Mouse (Mus musculus) frontal cortex, postnatal 36 days (tissue): ENCODE measurements around the gene Rusc1.
"Not testable (repeated sequence)": the region's sequence is repeated elsewhere in the genome, so short reads cannot be mapped to it uniquely, and the experiment has no call there.

Experiments
- DNase-seq, 2 experiments: peaks; one replicate each; pipeline ENCODE4 v3.0.0; 2022; ENCODE audit warnings: low spot score in 2 of 2

The Rusc1 gene

DNA sequence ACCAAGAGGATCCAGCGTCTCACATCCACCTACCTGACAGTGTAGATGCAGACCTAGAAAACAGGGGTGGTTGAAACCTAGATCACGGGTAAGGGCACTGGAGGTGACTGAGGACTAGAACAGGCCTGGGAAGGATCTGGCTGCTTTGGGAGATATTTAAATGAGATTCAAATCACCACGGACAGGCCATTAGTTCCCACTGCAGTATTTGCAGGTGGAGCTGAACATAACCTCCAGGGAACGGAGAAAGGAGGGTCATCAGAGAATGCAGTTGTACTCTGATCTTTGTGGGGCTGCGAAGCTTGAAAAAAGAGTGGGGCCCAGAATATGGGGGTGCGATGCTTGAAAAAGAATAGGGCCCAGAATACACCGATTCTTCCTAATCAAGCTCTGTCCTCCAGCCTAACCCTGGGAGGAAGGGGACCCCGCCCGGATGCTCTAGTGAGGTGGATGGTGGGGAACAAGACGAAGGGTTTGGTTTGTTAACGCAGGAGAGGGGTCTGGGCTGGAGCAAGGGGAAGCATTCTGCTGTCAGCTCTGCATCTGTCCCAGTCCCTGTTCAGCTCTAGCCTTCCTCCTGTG lies 511 bp downstream of the Rusc1 start:
- DNase-seq = no peak

DNA sequence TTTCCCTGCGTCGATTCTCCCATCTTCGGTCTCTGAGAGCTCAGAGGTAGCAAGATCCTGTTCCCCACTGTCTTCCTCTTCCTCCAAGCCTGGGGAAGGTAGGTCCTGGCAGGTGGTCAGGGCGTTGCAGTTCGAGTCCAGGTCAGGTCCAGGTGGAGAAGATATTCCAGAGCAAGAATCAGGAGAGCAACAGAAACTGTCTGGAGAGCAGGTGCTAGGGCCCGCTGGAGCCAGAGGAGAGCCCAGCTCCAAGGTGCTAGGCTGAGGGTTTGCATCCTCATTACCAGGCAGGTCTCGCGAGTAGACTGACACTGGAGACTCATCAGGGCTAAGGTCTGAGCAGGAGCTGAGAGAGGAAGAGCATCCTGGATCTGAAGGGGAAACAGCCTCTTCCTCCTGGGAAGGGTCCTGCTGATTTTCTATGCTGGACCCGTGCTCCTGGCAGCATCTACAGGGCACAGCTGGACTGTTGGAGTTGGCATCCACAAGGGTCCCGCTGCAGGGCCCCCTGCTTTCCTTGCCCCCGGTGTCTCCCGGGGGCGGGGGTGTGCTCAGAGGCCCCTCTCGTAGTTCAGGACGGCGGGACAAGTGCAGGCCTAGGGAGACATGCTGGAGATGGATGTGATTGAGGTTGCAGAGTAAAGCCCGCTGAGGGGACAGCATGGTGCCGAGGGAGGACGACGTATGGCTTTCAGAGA lies 1.2 kb downstream of the Rusc1 start:
- no peak for DNase-seq

DNA sequence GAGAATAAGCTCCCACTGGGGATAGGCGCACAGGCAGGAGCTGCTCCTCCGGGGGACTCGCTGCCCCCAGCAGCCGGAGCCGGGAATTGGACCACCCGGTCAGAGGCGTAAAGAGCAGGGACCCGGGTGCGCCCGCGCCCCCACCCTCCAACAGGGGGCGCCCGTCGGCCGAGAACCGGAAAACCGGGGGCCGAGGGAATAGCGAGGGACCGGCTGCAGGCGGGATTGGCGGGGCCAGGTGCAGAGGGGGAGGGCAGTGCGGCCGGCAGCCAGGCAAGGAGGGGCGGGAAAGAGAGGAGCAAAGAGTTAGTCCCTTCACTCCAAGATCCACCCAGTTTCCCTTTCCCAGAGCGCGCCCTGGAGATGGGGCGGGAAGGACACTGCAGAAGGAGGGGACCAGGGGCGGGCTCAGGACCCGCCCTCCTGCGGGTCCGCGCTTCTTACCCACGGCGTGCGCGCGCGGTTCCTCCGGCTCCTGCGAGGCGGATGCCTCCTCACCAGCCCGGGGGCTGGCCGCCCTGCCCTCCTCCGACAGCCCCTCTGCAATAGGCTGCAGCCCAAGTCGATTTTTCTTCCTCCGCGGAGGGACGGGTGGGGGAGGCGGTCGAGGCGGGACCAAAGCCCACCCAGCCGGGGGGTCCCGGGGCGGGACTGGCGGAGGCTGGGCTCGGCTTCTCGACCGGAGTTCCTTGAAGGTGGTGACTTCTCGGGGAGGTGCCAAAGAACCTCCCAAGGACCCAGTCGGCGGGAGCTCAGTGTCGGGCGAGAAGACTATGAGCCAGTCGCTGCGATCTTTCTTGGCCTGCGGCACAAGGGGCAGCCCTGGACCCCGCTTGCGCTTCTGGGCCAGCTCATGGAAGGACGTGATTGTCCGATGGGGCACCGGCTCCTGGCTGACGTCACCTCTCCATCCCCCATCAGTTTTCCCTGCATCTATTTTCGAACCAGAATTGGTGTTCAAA lies 2.1 kb downstream of the Rusc1 start:
- DNase-seq = peak; percentile 82 to 86

DNA sequence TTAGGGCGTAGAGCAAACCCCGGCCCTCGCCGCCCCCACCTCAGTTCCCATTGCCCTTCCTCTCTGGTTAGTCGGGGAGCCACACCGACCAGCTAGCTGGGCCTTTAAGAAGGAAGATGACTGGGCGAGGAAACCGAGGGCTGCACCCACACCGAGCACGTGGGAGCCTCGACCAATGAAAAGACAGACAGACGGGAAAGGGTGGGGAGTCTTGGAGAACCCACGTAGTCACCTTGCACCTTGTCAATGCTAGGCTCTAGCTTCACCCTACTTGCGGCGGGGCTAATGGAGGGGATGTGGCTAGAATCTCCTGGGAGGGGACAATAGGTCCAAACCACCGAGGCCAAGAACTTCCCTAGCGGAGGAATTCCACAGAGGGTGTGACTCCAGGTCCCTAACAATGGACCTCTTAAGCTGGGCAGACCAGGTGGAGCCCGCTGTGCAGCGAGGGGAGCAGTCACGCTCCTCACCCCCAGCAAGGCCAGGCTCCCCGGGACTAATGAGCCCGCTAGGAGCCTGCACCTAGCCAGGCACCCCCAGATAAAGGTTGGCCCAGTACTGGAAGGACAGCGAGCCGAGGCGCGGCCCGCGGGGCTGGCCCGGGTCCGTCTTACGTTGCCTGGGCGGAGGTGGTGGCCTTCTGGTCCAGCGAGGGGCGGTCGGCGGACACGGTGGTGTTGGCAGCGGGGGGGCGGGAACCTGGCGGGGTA lies 3.1 kb downstream of the Rusc1 start:
- DNase-seq = peak; percentile 88 to 92

DNA sequence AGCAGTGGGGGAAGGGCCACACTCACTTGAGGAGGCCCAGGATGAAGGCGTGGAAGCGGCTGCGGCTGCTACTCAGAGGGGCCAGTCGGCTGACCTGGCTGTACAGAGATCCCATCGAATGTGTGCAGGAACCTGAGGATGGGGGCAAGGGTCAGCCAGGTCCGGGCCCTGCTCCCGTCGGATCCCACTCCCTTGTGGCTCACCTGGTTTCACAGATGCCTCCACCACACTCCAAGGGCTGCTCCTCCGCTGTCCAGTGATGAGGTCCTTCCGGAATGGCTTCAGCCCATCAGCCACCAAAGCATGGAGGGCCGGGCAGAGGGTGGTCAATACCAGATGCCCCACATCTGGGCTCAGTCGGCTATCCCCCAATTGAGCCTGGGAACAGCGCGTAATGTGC lies 4.1 kb downstream of the Rusc1 start:
- DNase-seq = no peak

DNA sequence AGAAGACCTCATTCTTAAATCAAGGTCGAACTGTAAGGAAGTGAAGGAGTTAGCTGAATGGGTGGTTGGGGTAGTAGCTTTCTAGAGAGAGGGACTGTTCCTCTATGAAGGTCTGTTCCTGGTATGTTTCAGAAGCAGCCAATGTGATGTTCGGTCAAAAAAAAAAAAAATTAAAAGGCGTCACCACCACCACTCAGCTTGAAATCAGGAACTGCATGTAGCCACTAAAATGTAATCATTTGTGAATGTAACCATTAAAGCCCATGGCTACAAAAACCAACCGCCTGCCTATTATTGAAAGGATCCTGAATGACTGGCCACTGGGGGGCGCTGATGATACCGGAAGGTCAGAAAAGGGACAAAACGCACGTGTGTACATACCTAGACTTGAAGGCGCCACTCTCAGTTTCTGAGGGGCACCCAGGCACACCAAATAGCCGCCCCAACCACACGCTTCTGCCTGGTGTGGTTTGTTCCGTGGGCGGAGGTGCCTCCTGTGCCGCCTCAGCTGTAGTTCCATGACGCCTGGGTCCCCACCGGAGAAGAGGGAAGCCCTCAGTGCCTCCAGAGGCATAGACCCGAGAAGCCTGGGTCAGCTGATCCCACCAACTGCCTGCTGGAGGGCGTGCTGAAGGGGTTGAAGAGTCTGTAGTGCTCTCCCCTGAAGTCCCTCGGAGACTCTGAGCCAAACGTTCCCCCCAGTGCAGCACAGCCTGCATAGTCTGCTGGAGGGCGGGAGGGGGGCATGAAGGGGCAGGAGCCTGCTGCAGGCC lies 5.6 kb downstream of the Rusc1 start:
- DNase-seq = peak; percentile 76 to 82

DNA sequence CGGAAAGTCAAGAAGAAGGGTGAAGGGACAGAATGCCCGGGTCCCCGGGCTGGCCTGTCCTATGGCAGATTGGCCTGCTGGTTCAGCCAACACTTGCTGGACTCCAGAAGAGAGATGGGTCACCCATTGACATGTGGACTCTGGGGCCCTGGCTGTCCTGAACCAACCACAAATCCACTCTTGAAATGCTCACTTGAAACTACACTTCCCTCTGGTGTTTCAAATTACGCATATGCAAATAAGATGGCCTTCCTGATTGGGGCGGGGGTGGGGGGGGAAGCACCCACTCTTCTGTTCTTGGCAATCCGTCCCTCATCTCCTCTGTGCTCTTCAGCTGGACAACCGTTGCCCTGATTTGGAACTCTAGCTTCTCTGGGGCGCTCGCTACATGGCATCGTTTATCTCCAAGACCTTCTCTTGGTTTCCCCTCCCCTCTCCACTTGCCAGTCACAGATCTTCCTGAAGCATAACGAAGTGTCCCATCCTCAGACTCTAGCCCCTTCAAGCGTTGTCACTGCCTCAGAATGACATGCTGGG lies 8.4 kb downstream of the Rusc1 start:
- no peak for DNase-seq

DNA sequence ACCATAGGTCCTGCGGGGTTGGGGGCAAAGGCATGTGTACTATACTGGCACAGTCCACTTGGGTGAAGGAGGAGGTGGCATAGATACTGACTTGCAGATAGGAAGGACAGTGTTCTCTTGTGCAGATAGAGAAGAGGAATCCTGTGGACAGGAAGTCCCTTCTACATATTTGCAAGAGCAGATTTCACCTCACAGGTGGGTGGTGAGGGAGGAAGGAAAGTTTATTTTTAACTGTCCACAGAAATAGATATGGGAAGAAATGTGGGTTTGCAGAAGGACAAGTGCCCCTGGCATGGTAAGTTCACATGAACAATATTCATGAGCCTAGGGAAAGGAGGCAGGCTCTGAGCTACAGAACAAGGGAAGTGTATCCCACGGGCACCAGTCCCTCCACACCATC lies 9.0 kb downstream of the Rusc1 start:
- DNase-seq = peak in 1 of 2 experiments; percentile 53

DNA sequence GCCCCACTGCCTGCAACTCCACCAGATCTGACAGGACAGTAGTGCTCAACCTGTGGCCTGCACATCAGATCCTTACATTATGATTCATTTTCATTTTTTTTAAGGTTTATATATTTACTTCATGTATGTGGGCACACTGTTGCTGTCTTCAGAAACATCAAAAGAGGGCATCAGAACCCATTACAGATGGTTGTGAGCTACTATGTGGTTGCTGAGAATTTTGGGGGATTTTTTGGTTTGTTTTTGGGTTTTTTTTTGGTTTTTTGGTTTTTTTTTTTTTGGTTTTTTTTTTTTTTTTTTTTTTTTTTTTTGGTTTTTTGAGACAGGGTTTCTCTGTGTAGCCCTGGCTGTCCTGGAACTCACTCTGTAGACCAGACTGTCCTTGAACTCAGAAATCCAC lies 10.8 kb downstream of the Rusc1 start:
- not testable (repeated sequence) for DNase-seq

DNA sequence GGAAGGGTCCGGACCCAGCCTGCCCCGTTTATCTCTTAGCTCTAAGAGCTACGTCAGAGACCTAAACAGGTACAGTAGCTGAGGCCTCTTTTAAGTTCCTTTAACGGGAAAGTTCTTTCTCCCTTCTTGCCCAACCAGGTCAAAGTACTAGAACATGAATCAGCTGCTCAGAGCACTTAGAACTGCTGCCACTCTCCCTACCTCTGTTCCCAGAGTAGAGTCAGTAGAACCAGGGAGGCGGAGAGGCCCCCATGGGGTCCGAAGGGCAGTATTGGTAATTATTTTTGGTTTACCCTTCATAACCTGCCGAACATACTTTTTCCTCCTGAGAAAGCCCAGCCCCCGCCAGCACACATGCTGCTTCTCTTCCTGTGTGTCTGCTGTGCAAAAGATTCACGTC lies 15.7 kb downstream of the Rusc1 start:
- no peak for DNase-seq

DNA sequence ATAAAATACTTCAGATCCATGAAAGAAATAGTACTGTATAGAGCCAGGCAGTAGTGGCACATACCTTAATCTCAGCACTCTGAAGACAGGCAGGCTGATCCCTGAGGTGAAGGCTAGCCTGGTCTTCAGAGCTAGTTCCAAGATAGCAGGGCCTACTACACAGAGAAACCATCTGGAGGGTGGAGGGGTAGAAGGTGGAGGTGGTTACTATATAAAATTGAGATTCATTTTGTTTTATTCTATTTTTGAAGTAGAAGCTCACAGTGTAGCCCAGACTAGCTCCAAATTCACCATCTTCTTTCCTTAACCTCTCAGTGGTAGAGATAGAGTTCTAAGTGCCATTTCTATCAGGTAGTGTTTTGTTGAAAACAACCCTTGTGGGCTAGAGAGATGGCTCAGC lies 25.8 kb downstream of the Rusc1 start:
- DNase-seq = peak in 1 of 2 experiments; percentile 66

DNA sequence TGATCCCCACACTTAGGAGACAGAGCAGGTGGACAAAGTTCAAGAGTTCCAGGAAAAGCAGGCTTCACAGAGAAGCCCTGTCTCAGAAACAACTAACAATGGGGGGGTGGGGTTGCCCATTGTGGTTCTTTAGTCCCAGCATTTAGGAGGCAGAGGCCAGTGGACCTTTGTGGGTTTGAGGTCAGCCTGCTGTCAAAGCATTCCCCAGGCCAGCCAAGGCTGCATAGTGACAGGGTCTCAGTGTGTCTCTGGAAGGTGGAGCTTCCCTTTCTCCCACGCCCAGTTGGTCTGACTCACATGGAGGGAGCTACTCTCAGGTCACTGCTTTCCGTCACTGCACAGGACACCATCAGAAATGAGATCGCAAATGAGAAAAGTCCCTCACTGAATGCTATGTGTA lies 31.4 kb downstream of the Rusc1 start:
- no peak for DNase-seq

DNA sequence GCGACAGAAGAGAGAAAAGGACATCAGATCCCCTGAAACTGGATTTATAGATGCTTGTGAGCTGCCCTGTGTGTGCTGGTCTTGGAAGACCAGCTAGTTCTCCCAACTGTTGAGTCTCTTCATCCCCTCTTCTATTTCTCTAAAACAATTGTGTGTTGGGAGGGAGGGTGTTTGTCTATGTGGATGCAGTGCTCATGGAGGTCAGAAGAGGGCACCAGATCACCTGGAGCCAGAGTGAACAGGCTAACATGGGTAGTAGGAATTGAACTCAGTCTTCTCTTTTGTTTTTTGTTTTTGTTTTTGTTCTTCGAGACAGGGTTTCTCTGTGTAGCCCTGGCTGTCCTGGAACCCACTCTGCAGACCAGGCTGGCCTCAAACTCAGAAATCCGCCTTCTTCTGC lies 34.3 kb downstream of the Rusc1 start:
- peak in 1 of 2 experiments; percentile 40 for DNase-seq

DNA sequence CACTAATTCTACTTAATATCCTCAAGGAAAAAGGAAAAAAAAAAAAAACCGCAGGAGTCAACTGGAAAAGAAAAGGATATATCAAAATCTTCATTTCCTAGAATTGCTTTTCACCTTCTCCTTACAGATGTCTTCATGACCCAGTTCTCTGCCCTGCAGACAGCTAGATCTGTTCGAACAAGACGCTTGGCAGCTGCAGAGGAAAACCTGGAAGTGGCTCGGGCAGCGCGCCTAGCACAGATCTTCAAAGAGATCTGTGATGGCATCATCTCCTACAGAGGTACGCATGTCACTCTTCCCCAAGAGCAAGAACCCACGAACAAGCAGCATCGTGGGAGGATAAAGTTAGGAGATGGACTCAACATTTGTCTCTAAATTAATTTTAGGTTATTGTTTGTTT lies 34.8 kb downstream of the Rusc1 start:
- DNase-seq = peak in 1 of 2 experiments; percentile 31

DNA sequence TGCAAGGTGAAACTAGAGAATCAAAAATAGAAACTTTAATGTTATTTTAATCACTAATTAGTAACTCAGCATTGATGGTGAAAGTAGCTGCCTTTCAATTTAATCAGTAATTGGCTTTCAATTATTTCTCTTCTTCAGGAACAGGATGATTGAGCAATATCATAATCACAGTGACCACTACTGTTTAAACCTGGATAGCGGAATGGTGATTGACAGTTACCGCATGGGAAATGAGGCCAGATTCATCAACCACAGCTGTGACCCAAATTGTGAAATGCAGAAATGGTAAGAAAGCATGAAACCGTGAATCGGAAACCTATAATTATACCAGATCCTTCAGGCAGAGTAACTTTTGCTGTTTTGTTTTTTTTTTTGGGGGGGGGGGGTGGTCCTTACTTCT lies 49.8 kb downstream of the Rusc1 start:
- no peak for DNase-seq
